Mouse (Mus musculus) CD4-positive, CD25-positive, alpha-beta regulatory T cell (primary cell): Measurements from ENCODE around the gene Mettl4. TPM values are rescaled to one million over a fixed set of nuclear protein-coding genes. Genes with fewer than 3 reads are reported as not detected.

Experiments used
- polyA plus RNA-seq: library from polyadenylated mRNA; unstranded; fragments of 100-300 nt; shearing (Covaris generic); gene quantifications from one replicate; pipeline ENCODE4 v1.2.1, GENCODE M21; 2017

Gene Mettl4
- polyA plus RNA-seq, result 23.8 TPM

DNA sequence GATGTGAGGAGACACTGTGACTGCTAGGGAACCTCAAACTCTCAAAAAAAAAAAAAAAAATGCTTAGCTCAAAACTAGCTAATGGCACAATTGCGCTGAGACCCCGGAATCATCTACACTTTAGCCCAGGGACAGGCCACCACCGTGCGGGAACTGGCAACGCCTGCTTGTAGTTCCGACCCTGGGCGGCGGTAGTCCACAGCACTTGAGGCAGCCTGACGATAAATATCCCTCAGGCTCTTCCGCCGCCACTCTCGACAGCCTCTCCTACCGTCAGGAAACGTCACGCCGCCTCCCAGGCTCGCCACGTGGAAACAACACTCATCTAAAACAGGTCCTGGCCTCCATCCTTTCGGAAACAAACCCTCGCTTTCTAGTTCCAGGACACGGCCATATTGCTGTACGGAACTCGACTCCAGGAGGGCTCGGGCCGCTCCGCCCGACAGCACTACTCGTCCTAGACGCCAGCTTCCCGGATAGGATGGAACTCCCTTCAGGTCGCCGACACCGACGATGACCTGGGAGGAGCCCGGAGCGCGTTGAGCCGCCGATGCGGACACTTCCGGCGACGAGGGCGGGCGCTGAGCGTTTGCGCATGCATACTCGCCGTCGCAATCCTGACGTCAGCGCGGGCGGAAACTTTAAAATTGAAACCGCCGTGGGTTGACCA is at the start of gene Mettl4:
TSS of gene Mettl4 (minus strand) at position 554 of the 670 bp plus-strand sequence.

